Mouse (Mus musculus) embryo, embryonic 11 days (tissue): ENCODE results near the gene B3gnt8.

Experiments used
- DNase-seq: peaks from one replicate; pipeline ENCODE4 v3.0.0-alpha.2; 2015

Gene B3gnt8

DNA sequence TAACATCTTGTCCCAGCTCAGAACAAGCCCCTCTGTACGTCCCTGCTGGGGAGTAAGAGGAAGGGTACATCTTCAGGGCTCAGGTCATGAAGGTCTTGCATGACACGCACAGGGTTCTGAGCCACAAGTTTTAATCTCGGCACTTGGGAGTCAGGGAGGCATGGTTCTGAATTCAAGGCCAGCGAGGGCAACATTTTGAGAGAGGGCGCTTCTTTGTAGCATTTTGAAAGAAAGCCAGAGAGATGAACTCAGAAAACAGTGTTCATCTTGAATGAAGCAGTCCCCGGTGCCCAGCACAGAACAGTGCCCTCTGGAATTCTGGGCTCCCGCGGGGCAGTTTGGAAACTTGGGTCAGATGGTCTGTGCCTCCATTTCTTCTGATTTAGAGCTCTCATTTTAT lies 39.9 kb downstream of the B3gnt8 start:
- no peak for DNase-seq

DNA sequence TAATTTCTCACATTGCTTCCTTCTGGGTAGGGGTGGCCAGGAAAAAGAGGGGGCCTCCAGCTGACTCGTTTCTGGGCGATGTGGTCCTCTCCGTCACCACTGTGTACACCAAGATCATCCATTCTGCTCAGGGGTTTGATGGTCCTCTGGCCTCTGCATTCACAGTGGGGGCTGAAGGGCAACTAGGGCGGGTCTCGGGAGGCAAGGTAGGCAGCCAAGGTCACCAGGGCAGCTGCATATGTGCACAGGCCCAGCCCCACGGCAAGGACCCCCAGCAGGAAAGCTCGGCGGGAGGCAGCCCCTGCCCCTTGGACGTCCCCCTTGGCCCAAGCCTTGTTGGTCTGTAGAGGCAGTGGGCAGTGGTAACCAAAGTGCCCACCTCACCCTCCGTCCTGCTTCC lies 42.7 kb downstream of the B3gnt8 start:
- no peak for DNase-seq

DNA sequence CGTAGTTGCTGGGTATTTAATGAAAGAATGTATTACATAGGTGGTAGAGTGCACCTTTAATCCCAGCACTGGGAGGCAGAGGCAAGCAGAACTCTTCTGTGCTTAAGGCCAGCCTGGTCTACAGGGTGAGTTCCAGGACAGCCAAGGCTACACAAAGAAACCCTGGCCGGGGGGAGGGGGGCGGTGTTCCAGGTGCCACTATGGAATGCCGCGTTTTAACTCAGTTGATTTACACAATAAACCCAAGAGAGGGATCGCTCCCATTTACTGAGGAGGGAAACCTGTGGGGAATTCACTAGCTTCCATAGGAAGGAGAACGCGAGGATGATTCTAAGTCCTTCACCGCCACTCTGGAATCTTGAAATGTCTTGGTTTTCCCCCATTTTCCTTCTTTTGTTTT lies 43.2 kb downstream of the B3gnt8 start:
- DNase-seq: no peak

DNA sequence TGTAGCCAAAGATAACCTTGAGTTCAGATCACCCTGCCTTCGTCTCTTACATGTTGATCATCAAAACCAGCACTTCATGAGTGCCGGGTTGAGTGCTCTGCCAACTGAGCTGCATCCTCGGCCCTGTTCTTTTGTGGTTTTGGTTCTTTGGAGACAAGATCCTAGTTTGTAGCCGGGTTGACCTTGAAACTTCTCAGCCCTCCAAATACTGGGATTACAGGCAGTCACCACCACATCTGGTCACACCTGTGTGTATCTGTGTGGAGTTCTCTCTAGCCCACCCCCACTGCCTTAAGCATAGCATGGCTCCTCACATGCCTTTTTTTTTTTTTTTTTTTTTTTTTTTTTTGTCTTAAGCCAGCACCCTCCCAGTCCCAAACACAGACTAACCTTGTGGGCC lies 43.6 kb downstream of the B3gnt8 start:
- DNase-seq: no peak

DNA sequence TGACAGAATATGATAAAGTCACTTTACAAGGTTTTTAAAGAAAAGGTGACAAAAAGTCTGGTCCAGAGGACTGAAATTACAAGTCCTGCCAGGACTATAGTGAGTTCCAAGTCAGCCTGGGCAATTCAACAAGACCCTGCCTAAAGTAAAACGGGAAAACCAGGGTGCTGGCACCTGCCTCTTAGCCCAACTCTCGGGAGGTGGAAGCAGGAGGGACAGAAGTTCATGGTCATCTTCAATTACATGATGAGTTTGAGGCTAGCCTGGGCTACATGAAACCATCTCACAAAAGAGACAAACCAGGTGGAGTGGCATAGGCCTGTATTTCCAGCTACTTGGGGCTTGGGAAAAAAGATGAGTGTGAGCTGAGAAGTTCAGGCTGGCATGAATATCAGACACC lies 45.2 kb downstream of the B3gnt8 start:
- no peak for DNase-seq

DNA sequence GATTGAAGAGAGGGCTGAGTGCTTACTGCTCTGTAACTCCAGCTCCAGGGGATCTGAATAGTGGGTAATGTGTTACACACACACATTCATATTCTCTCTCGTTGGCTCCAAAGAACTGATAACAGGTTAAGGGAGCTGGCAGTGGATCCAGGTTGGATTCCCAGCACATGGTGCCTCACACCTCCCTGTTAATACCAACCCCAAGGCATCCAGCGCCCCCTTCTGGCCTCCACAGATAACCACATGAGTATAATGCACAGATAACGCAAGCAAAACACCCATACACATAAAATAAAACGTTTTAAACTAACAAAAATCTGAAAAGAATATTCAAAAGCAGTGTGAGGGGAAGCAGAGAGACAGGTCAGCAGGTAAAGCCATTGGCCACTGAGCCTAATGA lies 46.0 kb downstream of the B3gnt8 start:
- DNase-seq: no peak

DNA sequence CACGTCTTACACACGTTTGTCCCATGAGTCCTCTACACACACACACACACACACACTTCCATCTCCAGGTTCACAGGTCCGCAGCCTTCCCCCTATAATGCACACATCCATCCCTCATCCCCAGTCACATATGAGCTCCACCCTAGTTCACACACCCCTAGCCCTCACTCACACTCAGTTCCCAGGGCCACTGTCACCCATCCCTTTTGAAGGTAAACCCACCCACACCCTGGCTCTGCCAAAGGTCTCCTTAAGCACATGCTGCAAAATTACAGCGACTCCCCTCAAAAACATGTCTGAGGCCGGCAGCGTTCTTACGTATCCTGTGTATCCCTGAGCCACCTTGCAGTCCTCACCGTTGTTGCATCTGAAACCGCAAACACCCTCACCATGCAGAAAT lies 47.8 kb downstream of the B3gnt8 start:
- DNase-seq: no peak

DNA sequence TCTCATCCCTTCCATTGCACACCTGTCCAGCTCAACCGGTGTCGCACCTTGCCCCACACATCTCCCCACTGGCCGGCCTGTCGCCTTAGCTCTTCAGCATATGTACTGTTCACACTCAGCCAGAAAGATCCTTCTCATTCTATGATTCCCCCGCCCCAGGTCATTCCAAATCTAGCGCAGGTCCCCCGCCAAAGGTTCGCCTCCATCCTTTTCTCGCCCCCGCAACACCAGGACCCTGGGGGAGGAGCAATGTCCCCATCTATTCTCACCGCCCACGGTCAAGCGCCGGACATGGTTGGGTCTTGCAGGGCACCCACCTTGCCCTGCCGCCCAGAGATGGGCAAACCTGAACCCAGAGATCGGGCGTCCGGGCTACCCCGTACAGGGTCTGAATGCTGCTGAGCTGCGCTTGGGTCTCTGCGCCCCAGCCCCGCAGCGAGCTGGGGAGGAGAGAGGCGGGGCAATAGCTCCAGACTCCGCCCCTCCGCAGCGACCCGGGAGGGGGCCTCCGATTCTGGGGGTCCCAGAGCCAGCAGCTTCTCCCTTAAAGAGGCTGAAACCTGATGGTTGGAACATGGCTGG lies 48.4 kb downstream of the B3gnt8 start, which contains the start of gene Tmem91:
Gene Tmem91 (minus strand): TSS at position 448 of the 582 bp plus-strand sequence.
- peak; percentile 21 for DNase-seq

DNA sequence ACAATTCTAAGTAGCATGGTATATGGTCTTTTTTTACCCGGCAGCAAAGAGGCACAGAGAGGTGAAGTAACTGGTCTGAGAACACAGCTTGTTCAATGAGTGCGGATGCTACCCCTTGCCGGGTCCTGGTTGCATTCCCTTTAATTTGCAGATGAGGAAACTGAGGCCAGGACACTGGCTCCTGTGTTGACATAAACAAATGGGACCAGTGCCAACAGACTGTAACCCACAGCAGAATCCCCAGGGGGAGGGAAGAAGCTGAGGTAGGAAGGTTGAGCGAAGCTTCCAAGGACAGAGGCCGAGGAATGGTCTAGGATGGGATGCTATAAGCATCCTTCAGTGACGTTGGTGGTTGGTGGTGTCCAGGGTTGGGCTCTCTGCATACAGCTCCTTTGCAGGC lies 49.0 kb downstream of the B3gnt8 start:
- DNase-seq: no peak

DNA sequence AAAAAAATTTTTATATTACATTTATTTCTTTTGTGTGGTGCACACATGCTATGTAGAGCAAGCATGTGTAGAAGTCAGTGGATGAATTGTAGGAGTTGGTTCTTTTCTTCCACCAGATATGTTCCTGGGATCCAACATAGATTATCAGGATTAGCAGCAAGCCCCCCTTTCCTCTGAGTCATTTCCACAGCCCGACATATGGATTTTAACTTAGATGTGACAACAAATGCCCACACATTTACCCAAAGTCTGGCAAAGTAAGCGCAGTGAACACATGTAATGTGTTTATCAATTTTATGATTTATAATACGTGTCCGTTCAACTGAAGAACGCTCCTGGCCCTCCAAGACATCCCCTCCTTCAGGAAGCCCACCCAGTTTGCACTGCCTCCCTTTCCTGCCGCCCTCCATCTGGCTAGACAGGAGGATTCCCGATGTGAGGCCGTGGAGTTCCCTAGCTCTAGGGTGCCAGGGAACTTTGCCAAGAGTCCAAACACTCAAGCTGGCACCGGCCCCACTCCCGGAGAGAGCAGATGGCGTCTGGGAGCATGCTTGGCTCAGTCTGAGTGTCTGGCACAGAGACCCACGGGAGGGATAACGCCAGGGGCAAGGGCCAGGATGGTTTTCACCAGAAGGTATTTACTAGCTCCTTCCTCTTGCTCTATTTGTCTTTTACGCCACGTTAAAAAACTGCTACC lies 49.8 kb downstream of the B3gnt8 start:
- no peak for DNase-seq

DNA sequence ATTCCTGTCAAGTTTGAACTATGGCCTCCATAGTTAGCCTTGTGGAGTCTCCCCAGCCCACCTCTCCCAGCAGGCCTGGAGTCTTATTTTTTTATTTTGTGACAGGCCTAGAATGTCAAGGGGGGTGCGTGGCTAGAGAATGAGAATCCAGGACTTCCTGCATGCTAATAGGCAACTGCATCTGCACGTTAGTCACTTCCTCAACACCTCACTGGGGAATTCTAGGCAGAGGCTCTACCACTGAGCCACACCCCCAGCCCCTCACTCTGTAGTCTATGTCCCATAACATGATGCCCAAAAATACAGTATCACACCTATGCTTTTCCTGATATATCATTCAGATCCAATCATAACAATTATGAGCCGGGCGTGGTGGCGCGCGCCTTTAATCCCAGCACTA lies 50.6 kb downstream of the B3gnt8 start:
- no peak for DNase-seq

DNA sequence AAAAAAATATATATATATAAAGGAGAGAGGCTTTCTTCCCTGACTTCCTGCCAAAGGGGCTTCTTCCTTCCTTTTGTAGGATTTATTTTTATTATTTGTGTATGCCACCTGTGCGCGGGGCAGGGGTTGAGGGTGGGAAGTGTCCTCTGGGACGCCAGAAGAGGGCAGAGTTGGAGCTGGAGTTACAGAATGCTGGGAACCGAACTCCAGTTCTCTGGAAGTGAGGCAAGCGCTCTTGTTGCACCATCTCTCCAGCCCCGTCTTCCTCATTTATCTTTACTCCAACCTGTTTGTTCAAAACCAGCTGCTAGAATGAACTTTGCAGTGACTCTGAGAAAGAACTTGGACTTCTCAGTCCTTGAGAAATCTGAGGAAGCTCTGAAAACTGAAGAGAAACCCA lies 53.5 kb downstream of the B3gnt8 start:
- peak; percentile 36 for DNase-seq

DNA sequence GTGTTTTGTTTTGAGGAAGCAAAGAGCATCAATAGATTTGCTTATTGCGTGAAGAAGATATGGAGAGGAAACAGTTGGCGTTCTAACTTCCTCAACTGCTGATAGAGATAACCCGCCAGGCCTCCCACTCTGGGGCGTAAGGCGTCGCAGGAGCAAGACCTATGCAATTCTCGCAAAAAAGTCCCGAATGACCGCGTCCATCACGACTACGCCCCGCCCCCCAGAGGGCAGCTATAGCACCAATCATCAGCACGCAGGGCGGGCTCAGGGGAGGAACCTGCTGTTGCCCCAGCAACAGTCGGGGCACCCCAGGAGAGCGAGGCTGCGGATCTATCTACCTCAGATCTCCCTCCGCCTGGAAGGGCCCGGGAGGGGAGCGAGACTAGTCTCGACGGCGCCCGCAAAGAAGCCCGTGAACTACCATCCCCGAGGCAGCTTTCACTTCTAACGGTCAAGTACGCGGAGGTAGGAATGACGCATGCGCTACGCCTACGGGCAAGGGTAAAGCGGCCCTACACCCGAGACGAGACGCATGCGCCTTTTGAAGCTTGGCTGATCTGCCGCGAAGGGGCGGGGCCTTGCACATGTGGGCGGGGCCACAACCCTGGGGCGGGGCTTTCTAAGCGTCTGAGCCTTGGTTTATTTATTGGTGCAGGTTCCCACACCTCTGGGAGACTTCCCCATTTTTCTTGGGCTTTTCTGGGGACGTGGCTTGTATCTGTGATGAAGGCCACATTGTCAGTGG lies 54.2 kb downstream of the B3gnt8 start, which contains the start of gene B9d2:
Gene B9d2 (plus strand): TSS at position 267 of the 745 bp plus-strand sequence.
- DNase-seq: peak; percentile 97

DNA sequence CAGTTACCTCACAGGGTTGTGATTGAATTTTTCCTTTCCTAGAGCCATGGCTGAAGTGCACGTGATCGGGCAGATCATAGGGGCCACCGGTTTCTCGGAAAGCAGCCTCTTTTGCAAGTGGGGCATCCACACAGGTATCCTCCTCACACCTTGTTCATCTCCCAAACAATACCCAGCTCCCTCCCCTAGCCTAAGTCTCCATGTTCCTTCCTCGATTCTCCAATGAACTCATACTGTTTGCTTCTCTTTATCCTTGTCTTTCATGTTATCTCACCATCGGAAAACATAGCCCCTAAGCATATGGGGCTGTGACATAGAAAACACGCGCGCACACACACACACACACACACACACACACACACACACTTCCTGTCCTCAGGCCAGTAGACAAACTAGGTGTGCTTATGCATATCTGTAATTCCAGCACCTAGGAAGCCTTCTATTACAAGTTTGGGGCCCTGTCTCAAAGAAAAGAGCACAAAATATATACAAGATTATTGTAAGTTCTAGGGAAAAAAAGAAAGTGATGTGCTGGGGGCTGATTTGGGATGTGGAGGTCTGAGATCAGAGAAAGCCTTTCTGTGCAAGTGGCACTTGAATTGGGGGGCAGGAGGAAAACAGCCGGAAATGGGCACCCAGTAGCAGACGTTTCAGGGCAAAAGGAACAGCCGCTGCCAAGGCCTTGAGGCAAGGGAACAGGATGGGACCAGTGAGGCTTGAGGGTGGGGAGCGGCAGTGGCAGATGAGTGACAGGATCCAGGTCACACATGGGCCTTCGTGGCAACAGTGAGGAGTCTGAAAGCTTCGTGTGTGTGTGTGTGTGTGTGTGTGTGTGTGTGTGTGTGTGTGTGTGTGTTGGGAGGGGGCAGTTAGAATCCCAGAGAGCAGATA lies 55.1 kb downstream of the B3gnt8 start:
- DNase-seq: no peak

DNA sequence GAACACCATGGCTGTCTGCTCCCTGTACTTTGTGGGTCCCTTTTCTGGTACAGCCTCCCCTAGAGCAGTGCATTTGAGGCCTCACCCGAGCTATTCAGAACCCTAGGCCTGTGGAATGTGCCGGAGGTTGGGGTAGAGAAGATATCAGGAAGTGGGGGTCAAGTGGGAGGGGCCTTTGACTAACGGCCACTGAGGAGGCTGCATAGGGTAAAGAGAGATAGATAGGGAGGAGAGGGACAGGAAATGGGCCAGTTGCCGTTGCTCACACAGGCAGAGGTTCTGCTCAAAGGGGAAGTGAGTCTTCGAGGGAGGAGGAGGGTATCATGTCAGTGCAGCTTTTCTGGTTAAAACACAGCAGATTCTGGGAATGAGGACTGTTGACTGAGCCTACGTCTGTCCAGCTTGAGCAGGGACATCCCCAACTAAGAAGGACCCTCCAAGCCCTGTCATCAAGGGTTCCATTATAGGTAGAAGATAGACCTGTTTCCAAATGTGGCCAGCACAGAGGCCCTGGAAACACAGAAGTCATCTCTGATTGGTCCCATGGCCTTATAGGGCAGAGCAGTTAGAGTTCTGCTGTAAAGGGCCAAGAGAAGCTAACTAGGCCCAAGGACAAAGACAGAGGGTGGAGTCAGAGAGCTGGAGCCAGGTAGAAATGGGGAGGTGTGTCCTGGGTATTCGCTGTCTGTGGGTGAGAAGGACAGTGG lies 57.2 kb downstream of the B3gnt8 start:
- no peak for DNase-seq

DNA sequence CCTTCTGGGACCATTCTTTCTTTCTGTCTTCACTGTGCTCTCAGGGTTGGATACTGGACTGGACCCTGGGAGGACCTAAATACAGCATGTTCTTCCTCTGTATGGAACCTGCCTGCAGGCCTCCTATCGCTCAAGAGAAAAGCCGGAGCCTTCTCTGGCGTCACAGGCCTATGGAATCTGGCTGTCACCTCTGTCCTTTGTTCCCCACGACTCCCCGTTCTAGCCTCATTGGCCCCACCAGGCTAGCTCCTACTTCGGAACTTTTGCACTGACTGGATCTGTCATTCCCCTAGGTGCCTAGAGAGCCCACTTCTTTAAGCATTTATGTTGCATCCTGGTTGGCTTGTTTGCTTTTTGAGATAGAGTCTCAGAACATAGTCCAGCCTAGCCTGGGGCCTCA lies 58.2 kb downstream of the B3gnt8 start:
- DNase-seq: no peak
